Mouse (Mus musculus): ENCODE measurements around the gene Sema3c.

DNA sequence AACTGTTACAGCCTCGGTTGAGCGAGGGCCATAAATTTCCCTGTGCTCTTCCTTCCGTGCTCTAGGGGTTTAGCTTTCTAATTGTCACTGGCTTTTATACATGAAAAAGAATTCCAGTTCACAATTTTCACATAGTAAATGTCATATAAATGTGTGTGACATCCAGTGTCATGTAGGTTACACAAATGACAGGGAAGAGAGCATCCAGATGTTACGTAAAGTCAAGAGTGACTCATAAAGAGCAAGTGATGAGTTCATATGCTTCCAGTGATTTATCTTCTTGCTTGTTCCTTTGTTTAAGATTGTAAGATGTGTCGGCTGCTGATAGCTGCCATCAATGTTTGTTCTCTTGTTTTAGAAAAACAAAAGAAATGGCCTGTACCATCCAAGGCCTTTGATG lies 154.0 kb downstream of the Sema3c start:
- TF ChIP-seq POLR2A (IDR thresholded peaks at IDR 0.05; ENCODE audit: low read depth, low read length) (no peak), CTCF (conservative IDR thresholded peaks at IDR 0.05; ENCODE audit: insufficient read depth, insufficient read length, low read depth, low read length) (no peak)
